19 mouse cellular contexts compared by ENCODE assay signal in the genomic region with DNA sequence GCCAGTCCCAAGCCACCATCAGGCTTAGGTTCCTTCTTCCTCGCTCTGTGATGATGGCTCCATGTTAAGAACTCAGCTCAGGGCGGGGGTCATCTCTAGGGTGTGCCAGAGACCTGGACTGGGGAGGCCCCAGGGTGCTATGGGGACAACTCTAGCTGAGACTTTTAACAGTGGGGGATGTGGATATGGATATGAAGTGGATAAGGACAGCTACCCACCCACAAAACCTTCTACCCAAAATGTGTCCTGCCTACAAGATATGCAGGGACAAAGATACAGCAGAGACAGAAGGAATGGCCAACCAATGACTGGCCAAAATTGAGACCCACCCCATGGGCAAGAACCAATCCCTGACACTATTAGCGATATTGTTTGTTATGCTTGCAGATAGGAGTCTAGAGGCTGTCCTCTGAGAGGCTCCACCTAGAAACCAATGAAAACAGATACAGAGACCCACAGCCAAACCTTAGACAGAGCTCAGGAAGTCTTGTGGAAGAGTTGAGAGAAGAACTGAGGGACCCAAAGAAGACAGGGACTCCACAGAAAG. TPM values are rescaled to one million over a fixed set of nuclear protein-coding genes. Genes with fewer than 3 reads are reported as not detected.
A peak's percentile ranks its signal among the peaks of the same experiment; 100 is the strongest.
DNase-seq lines count a peak whose midpoint lies in the region; ATAC-seq lines count a peak whose summit lies in the region.
"Had no signal": no experiment of that assay in that cellular context is flagged by ENCODE, and none has a peak within 500 bp of the region (broad histone marks: within the 10 kb centered on the region; RNA-seq: fewer than 3 reads in every experiment).

No protein-coding gene starts in this region.

- no peak overlapping the region for H3K9ac ChIP-seq in liver, embryonic 11.5 days (ENCODE audit: low read depth, low read length)
- H3K9ac ChIP-seq in liver, embryonic 15.5 days = no peak overlapping the region
- H3K9ac ChIP-seq: embryonic facial prominence, embryonic 13.5 days; forebrain, embryonic 13.5 days; forebrain, postnatal 0 days; heart, embryonic 12.5 days; hindbrain, embryonic 15.5 days had no signal

- peak overlapping the region; percentile 43 for H3K4me2 ChIP-seq in liver, embryonic 11.5 days
- H3K4me2 ChIP-seq in liver, embryonic 15.5 days = peak overlapping the region; percentile 46
- H3K4me2 ChIP-seq: embryonic facial prominence, embryonic 13.5 days; forebrain, embryonic 13.5 days; heart, embryonic 12.5 days; hindbrain, embryonic 15.5 days had no signal

- H3K27ac ChIP-seq in liver, embryonic 11.5 days (ENCODE audit: low read depth, low read length) = peak overlapping the region; percentile 88
- peak overlapping the region; percentile 83 for H3K27ac ChIP-seq in liver, embryonic 15.5 days (replicated peaks)
- H3K27ac ChIP-seq: embryonic facial prominence, embryonic 13.5 days; forebrain, embryonic 13.5 days; gastrocnemius, adult 2 months; hindbrain, embryonic 15.5 days had no signal

- H3K9me3 ChIP-seq in liver, embryonic 11.5 days (ENCODE audit: control insufficient read depth, low read length) = no peaks in the 10 kb centered on the region
- H3K9me3 ChIP-seq in liver, embryonic 15.5 days (replicated peaks) = no peaks in the 10 kb centered on the region
- H3K9me3 ChIP-seq: embryonic facial prominence, embryonic 13.5 days; forebrain, embryonic 13.5 days; heart, embryonic 12.5 days; hindbrain, embryonic 15.5 days had no signal

- peak; percentile 84 for ATAC-seq in liver, embryonic 11.5 days (replicated peaks; ENCODE audit: low FRiP score)
- peak; percentile 82 for ATAC-seq in liver, embryonic 15.5 days (ENCODE audit: insufficient read depth)
- ATAC-seq in megakaryocyte-erythroid progenitor cell, adult 5-6 weeks (replicated peaks; ENCODE audit: low FRiP score, low TSS enrichment, poor library complexity, severe bottlenecking) = 0 out of 2 replicates have a peak, but pooled peaks have one; percentile 29
- ATAC-seq: forebrain, embryonic 13.5 days; forebrain, postnatal 0 days had no signal

- H3K36me3 ChIP-seq in liver, embryonic 11.5 days (ENCODE audit: control insufficient read depth, insufficient read depth, low read length) = no peaks in the 10 kb centered on the region
- H3K36me3 ChIP-seq in liver, embryonic 15.5 days (replicated peaks) = peaks cover 12% of the 10 kb centered on the region
- H3K36me3 ChIP-seq: embryonic facial prominence, embryonic 13.5 days; heart, embryonic 12.5 days; hindbrain, embryonic 15.5 days had no signal

- DNase-seq in c-Kit-positive CD71-positive TER-119-positive erythroid progenitor cells, embryonic 14.5 days (ENCODE audit: low spot score) = peak; percentile 41
- no peak for DNase-seq in liver, embryonic 11.5 days (ENCODE audit: low spot score)
- no peak for DNase-seq in frontal cortex, postnatal 25 days (ENCODE audit: low spot score in 2 of 2)
- no peak for DNase-seq in kidney, postnatal 10 days
- no peak for DNase-seq in heart, postnatal 25 days (ENCODE audit: low spot score)
- DNase-seq: adrenal gland, postnatal 10 days; cerebellum, adult 11-12 months; cerebellum, adult 9-10 months; cerebellum, postnatal 36 days; forebrain, postnatal 0 days; gastrocnemius, adult 2 months; gastrocnemius, postnatal 25 days; heart, postnatal 36 days had no signal

- peaks cover 26% of the 10 kb centered on the region for H3K4me1 ChIP-seq in liver, embryonic 11.5 days (replicated peaks; ENCODE audit: control insufficient read depth, insufficient read depth, low read length)
- H3K4me1 ChIP-seq in liver, embryonic 15.5 days (replicated peaks) = peaks cover 50% of the 10 kb centered on the region
- H3K4me1 ChIP-seq: embryonic facial prominence, embryonic 13.5 days; forebrain, embryonic 13.5 days; hindbrain, embryonic 15.5 days had no signal

- WGBS in liver, embryonic 11.5 days = 68% methylated on average over 3 of the region's 3 CpGs
- 41% methylated on average over 3 of the region's 3 CpGs for WGBS in liver, embryonic 15.5 days (ENCODE audit: insufficient replicate concordance)

- H3K4me3 ChIP-seq in liver, embryonic 11.5 days (ENCODE audit: low read depth, low read length) = no peak overlapping the region
- H3K4me3 ChIP-seq in liver, embryonic 15.5 days (replicated peaks) = no peak overlapping the region
- H3K4me3 ChIP-seq: embryonic facial prominence, embryonic 13.5 days; forebrain, embryonic 13.5 days; gastrocnemius, adult 2 months; heart, embryonic 12.5 days; hindbrain, embryonic 15.5 days had no signal

- intact Hi-C loops in heart, postnatal 25 days (cut with DNase I) = no loop called here

- H3K27me3 ChIP-seq in liver, embryonic 11.5 days (replicated peaks; ENCODE audit: control insufficient read depth, insufficient read depth, low read length) = no peaks in the 10 kb centered on the region
- H3K27me3 ChIP-seq in liver, embryonic 15.5 days = no peaks in the 10 kb centered on the region
- H3K27me3 ChIP-seq: embryonic facial prominence, embryonic 13.5 days; forebrain, embryonic 13.5 days; heart, embryonic 12.5 days; hindbrain, embryonic 15.5 days had no signal

RNA-seq across cellular contexts. Expression of a gene that starts 19.9 kb away (rescaled TPM):
- polyA plus RNA-seq in liver, embryonic 11.5 days (2014; fragmentation: Nextera tagmentation; extraction: Ambion mirVana) = 5.6 and 9.1 TPM in 2 replicates
- polyA plus RNA-seq in liver, embryonic 15.5 days (2015; fragmentation: Nextera tagmentation; extraction: Ambion mirVana) = 2.6 and 3.0 TPM in 2 replicates
- 32.1 and 74.3 TPM in 2 replicates for total RNA-seq in megakaryocyte-erythroid progenitor cell, adult 5-6 weeks (2014; fragmentation: Nextera tagmentation)
- total RNA-seq in megakaryocyte-erythroid progenitor cell, adult 5-6 weeks (2017) = 14.7 and 15.0 TPM in 2 replicates
- 100 to 1,000 TPM; 125 to 137 TPM for total RNA-seq in heart, postnatal 25 days (2021)

Comparison
In these comparisons a context has a peak if more than half of its experiments do, and no peak if none do; other contexts are left out.
1. ATAC-seq: peak in every context shown above with its lines; median percentile 84 in liver, embryonic 11.5 days; 82 in liver, embryonic 15.5 days; 29 in megakaryocyte-erythroid progenitor cell, adult 5-6 weeks.